Mouse (Mus musculus) heart, adult 18-20 months (tissue): ENCODE measurements around the gene Olfr693. TPM values are rescaled to one million over a fixed set of nuclear protein-coding genes. Genes with fewer than 3 reads are reported as not detected.
"Not testable (repeated sequence)": the region's sequence is repeated elsewhere in the genome, so short reads cannot be mapped to it uniquely, and the experiment has no call there.

Experiments used
- DNase-seq, 2 experiments: peaks; one replicate each; pipeline ENCODE4 v3.0.0; 2021 to 2022; ENCODE audit warnings: mixed read lengths in 1 of 2
- long read RNA-seq, 2 experiments: library from polyadenylated mRNA; stranded (forward); transcript quantifications; one replicate each; pipeline ENCODE4 v2.0.0; 2021
- total RNA-seq, 2 experiments: library from RNA; stranded (reverse); gene quantifications; 2 replicates each; pipeline ENCODE4 v1.2.3; 2021

Olfr693 gene
- not detected for total RNA-seq
- long read RNA-seq, experiment 1: 0 reads
- long read RNA-seq, experiment 2: 0 reads

GRCm38 (mm10) chr7:106680484-106680883 is at the start of gene Olfr693:
Gene Olfr693, minus strand, starts transcription at chr7:106680584.
- no peak for DNase-seq

GRCm38 (mm10) chr7:106725654-106726053 is 45.3 kb upstream of the Olfr693 start:
- not testable (repeated sequence) for DNase-seq

- no peak for DNase-seq
Observed at GRCm38 (mm10) chr7:106716296-106716695, 35.9 kb upstream of the Olfr693 start, which contains the start of gene Olfr695. Gene Olfr695, minus strand, starts transcription at chr7:106716396.

- peak in 1 of 2 experiments; percentile 10 for DNase-seq
Observed at GRCm38 (mm10) chr7:106711463-106711862, 31.1 kb upstream of the Olfr693 start.

- DNase-seq: not testable (repeated sequence)
Observed at GRCm38 (mm10) chr7:106707705-106708104, 27.3 kb upstream of the Olfr693 start.

- no peak for DNase-seq
Observed at GRCm38 (mm10) chr7:106696891-106697290, 16.5 kb upstream of the Olfr693 start.

- DNase-seq: no peak
Observed at GRCm38 (mm10) chr7:106692976-106693375, 12.6 kb upstream of the Olfr693 start.

GRCm38 (mm10) chr7:106691714-106692113 is 11.3 kb upstream of the Olfr693 start, which contains the start of gene Olfr694:
Gene Olfr694, minus strand, starts transcription at chr7:106691814.
- DNase-seq: no peak

- DNase-seq: no peak
Observed at GRCm38 (mm10) chr7:106685382-106685781, 5.0 kb upstream of the Olfr693 start.

GRCm38 (mm10) chr7:106652344-106652652 is 28.1 kb downstream of the Olfr693 start:
- no peak for DNase-seq

GRCm38 (mm10) chr7:106651555-106652343 is 28.6 kb downstream of the Olfr693 start:
- peak in 1 of 2 experiments; percentile 27 for DNase-seq

GRCm38 (mm10) chr7:106649774-106650173 is 30.6 kb downstream of the Olfr693 start:
- DNase-seq: no peak

GRCm38 (mm10) chr7:106645261-106645660 is 35.1 kb downstream of the Olfr693 start:
- DNase-seq: no peak

- no peak for DNase-seq
Observed at GRCm38 (mm10) chr7:106644222-106644870, 36.0 kb downstream of the Olfr693 start.

- DNase-seq: no peak
Observed at GRCm38 (mm10) chr7:106640839-106641238, 39.5 kb downstream of the Olfr693 start.

GRCm38 (mm10) chr7:106635560-106635959 is 44.8 kb downstream of the Olfr693 start:
- DNase-seq: no peak

Other genes starting within 250 kb of the Olfr693 start
- not detected for gene Olfr694, start 11.2 kb upstream of the Olfr693 start, total RNA-seq
- gene Olfr695, start 35.8 kb upstream of the Olfr693 start, total RNA-seq: not detected
- not detected for gene Olfr697, start 61.9 kb upstream of the Olfr693 start, total RNA-seq
- gene Olfr698, start 74.8 kb upstream of the Olfr693 start, total RNA-seq: not detected
- gene Olfr699, start 112.6 kb upstream of the Olfr693 start, total RNA-seq: not detected
- not detected for gene Olfr700, start 128.2 kb upstream of the Olfr693 start, total RNA-seq
- not detected for gene Olfr701, start 133.5 kb upstream of the Olfr693 start, total RNA-seq
- not detected for gene Olfr702, start 153.3 kb upstream of the Olfr693 start, total RNA-seq
- gene Olfr703, start 162.8 kb upstream of the Olfr693 start, total RNA-seq: not detected
- gene Olfr704, start 182.6 kb upstream of the Olfr693 start, total RNA-seq: not detected
- gene Olfr705, start 196.3 kb upstream of the Olfr693 start, total RNA-seq: not detected
- gene Olfr706, start 207.6 kb upstream of the Olfr693 start, total RNA-seq: not detected
- not detected for gene Olfr707, start 220.7 kb upstream of the Olfr693 start, total RNA-seq
- not detected for gene Olfr1532-ps1, start 227.4 kb upstream of the Olfr693 start, total RNA-seq